Mouse (Mus musculus) CH12.LX (cell line): ENCODE measurements around the gene Agtpbp1.

Experiments
- E2F4 ChIP-seq: IDR thresholded peaks from 2 replicates; pipeline ENCODE4 v1.6.1; 2011; ENCODE audit warnings: low read depth, low read length, improper control_type of control experiment; ENCODE audit not compliant: insufficient replicate concordance
- POLR2A ChIP-seq: IDR thresholded peaks from 2 replicates; pipeline ENCODE4 v1.6.1; 2011; ENCODE audit warnings: low read depth, mild to moderate bottlenecking, improper control_type of control experiment, low read length
- POLR2AphosphoS2 ChIP-seq: IDR thresholded peaks from 2 replicates; pipeline ENCODE4 v1.6.1; 2011; ENCODE audit warnings: low read depth, low read length, improper control_type of control experiment
- TCF12 ChIP-seq: IDR thresholded peaks from 2 replicates; pipeline ENCODE4 v1.6.1; 2014; ENCODE audit warnings: low read depth, mild to moderate bottlenecking, inconsistent platforms, low read length, improper control_type of control experiment

DNA sequence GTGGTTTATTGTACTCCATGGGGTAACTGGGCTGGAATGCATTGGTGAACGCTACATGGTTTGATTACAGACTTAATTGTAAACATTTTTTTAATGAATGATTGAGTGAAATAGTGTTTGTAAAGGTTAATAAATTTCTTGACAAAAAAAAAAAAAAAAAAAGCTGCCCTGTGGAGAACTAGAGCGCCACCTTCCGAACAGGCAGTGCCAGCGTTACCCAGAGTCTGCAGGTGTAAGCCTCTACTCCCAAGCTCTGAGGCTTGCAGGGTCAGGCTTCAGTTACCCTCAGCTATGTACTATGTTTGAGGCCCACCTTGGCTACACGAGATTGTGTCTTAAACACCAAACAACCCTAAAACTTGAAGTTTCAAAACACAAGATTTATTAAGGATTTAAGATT is 49.6 kb upstream of the Agtpbp1 start:
- no peak for TF ChIP-seq POLR2A
- no peak for TF ChIP-seq TCF12
- no peak for TF ChIP-seq POLR2AphosphoS2
- no peak for TF ChIP-seq E2F4
